Mouse (Mus musculus) liver, postnatal 0 days (tissue): ENCODE measurements around the gene Keap1.

Experiments
- CTCF ChIP-seq: sonication (generic); IDR thresholded peaks from 2 replicates; pipeline ENCODE4 v1.5.1; 2016; ENCODE audit warnings: antibody characterized with exemption, low read depth
- EP300 ChIP-seq: IDR thresholded peaks from 2 replicates; pipeline ENCODE4 v1.6.1; 2016; ENCODE audit warnings: antibody characterized with exemption, low read depth, mild to moderate bottlenecking

DNA sequence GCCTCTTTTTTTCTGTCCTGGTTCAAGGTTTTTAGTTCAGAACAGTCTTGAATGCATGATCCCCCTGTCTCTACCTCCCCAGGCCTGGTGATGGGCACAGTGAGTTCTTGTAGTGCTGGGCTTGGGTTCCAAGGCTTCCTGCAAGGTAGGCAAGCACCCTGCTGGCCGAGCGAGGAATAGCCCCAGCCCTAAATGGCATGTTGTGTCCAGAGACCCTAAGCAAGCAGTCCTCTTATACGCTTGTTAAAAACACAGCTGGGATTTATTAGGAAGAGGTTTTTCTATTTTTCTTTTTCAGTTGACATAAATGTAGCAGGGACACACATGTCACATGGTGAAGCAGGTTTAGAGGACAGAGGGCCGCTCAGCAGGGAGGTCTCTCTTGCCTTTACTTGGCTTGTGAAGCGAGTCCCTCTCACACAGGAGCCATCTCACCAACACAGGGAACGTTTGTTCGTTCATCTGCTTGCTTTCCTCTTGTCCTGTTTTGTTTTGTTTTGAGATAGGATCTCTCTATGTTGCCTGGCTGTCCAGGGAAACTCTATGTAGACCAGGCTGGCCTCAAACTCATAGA lies 25.5 kb downstream of the Keap1 start:
- TF ChIP-seq EP300 = no peak
- peak; percentile 70 for TF ChIP-seq CTCF
